Mouse (Mus musculus): Measurements from ENCODE around the gene Cenps.

GRCm38 (mm10) chr4:149131021-149131752 lies 6.2 kb downstream of the Cenps start:
- TF ChIP-seq POLR2A (IDR thresholded peaks at IDR 0.05; ENCODE audit: low read depth, low read length) = no peak
- no peak for TF ChIP-seq CTCF (IDR thresholded peaks at IDR 0.05; ENCODE audit: borderline replicate concordance, insufficient read depth, low read length)
